Mouse (Mus musculus): ENCODE results near the gene Aff1. TPM values are rescaled to one million over a fixed set of nuclear protein-coding genes. Genes with fewer than 3 reads are reported as not detected.
A peak's percentile ranks its signal among the peaks of the same experiment; 100 is the strongest.

Gene Aff1
- polyA plus RNA-seq, 1 experiment from 2014 or later = 11.2 TPM

- ATAC-seq (ENCODE audit: insufficient read depth, low FRiP score, low TSS enrichment) (no peak), DNase-seq (ENCODE audit: low spot score) (no peak)
- Histone ChIP-seq H3K4me2 (ENCODE audit: low read depth) (no peak overlapping the region), H3K9ac (ENCODE audit: low read length) (no peak overlapping the region), H3K36me3 (ENCODE audit: control insufficient read depth, insufficient read depth, low read length) (no peaks in the 10 kb centered on the region), H3K4me1 (ENCODE audit: control insufficient read depth, insufficient read depth, low read length) (no peaks in the 10 kb centered on the region), H3K9me3 (ENCODE audit: control insufficient read depth, low read length) (no peaks in the 10 kb centered on the region), H3K27ac (ENCODE audit: low read depth, low read length) (no peak overlapping the region), H3K4me3 (ENCODE audit: low read depth, low read length) (no peak overlapping the region), H3K27me3 (ENCODE audit: control insufficient read depth, insufficient read depth, low read length) (no peaks in the 10 kb centered on the region)
- 83% methylated on average over 17 of the region's 17 CpGs for WGBS
Observed at GRCm38 (mm10) chr5:103854041-103854806, 162.1 kb downstream of the Aff1 start.

- Histone ChIP-seq H3K4me3 (ENCODE audit: low read depth, low read length) (no peak overlapping the region), H3K9me3 (ENCODE audit: control insufficient read depth, low read length) (no peaks in the 10 kb centered on the region), H3K27me3 (ENCODE audit: control insufficient read depth, insufficient read depth, low read length) (no peaks in the 10 kb centered on the region), H3K36me3 (ENCODE audit: control insufficient read depth, insufficient read depth, low read length) (no peaks in the 10 kb centered on the region), H3K9ac (ENCODE audit: low read length) (no peak overlapping the region), H3K4me1 (ENCODE audit: control insufficient read depth, insufficient read depth, low read length) (no peaks in the 10 kb centered on the region), H3K4me2 (ENCODE audit: low read depth) (no peak overlapping the region), H3K27ac (ENCODE audit: low read depth, low read length) (no peak overlapping the region)
- 74% methylated on average over 5 of the region's 5 CpGs for WGBS
- ATAC-seq (ENCODE audit: insufficient read depth, low FRiP score, low TSS enrichment) (no peak), DNase-seq (ENCODE audit: low spot score) (no peak)
Observed at GRCm38 (mm10) chr5:103854807-103855194, 162.6 kb downstream of the Aff1 start.

- H3K9ac ChIP-seq (ENCODE audit: low read length) = no peak overlapping the region
- H3K4me2 ChIP-seq (ENCODE audit: low read depth) = no peak overlapping the region
- ATAC-seq (ENCODE audit: insufficient read depth, low FRiP score, low TSS enrichment) = peak; percentile 16; the same call in 1 of the 2 replicates
- no peaks in the 10 kb centered on the region for H3K36me3 ChIP-seq (ENCODE audit: control insufficient read depth, insufficient read depth, low read length)
- no peak overlapping the region for H3K27ac ChIP-seq (ENCODE audit: low read depth, low read length)
- no peaks in the 10 kb centered on the region for H3K27me3 ChIP-seq (ENCODE audit: control insufficient read depth, insufficient read depth, low read length)
- WGBS = 84% methylated on average over 14 of the region's 14 CpGs
- H3K4me3 ChIP-seq (ENCODE audit: low read depth, low read length) = no peak overlapping the region
- DNase-seq (ENCODE audit: low spot score) = no peak
- no peaks in the 10 kb centered on the region for H3K4me1 ChIP-seq (ENCODE audit: control insufficient read depth, insufficient read depth, low read length)
- H3K9me3 ChIP-seq (ENCODE audit: control insufficient read depth, low read length) = no peaks in the 10 kb centered on the region
Observed at GRCm38 (mm10) chr5:103855483-103856211, 163.5 kb downstream of the Aff1 start.

GRCm38 (mm10) chr5:103856286-103857009 is 164.3 kb downstream of the Aff1 start:
- Histone ChIP-seq H3K9ac (ENCODE audit: low read length) (no peak overlapping the region), H3K4me3 (ENCODE audit: low read depth, low read length) (no peak overlapping the region), H3K9me3 (ENCODE audit: control insufficient read depth, low read length) (no peaks in the 10 kb centered on the region), H3K36me3 (ENCODE audit: control insufficient read depth, insufficient read depth, low read length) (no peaks in the 10 kb centered on the region), H3K4me1 (ENCODE audit: control insufficient read depth, insufficient read depth, low read length) (no peaks in the 10 kb centered on the region), H3K27me3 (ENCODE audit: control insufficient read depth, insufficient read depth, low read length) (no peaks in the 10 kb centered on the region), H3K4me2 (ENCODE audit: low read depth) (no peak overlapping the region), H3K27ac (ENCODE audit: low read depth, low read length) (no peak overlapping the region)
- no peak for DNase-seq (ENCODE audit: low spot score)
- ATAC-seq (ENCODE audit: insufficient read depth, low FRiP score, low TSS enrichment) = 0 out of 2 replicates have a peak, but pooled peaks have one; percentile 16
- WGBS = 64% methylated on average over 5 of the region's 5 CpGs

GRCm38 (mm10) chr5:103857151-103857550 is 165.0 kb downstream of the Aff1 start:
- no peak for DNase-seq (ENCODE audit: low spot score)
- H3K9me3 ChIP-seq (ENCODE audit: control insufficient read depth, low read length) = no peaks in the 10 kb centered on the region
- 90% methylated on average over 2 of the region's 2 CpGs for WGBS
- H3K27me3 ChIP-seq (ENCODE audit: control insufficient read depth, insufficient read depth, low read length) = no peaks in the 10 kb centered on the region
- no peaks in the 10 kb centered on the region for H3K36me3 ChIP-seq (ENCODE audit: control insufficient read depth, insufficient read depth, low read length)
- no peak overlapping the region for H3K27ac ChIP-seq (ENCODE audit: low read depth, low read length)
- ATAC-seq (ENCODE audit: insufficient read depth, low FRiP score, low TSS enrichment) = no peak
- no peak overlapping the region for H3K9ac ChIP-seq (ENCODE audit: low read length)
- no peaks in the 10 kb centered on the region for H3K4me1 ChIP-seq (ENCODE audit: control insufficient read depth, insufficient read depth, low read length)
- H3K4me3 ChIP-seq (ENCODE audit: low read depth, low read length) = no peak overlapping the region
- H3K4me2 ChIP-seq (ENCODE audit: low read depth) = no peak overlapping the region

- no peak for ATAC-seq (ENCODE audit: insufficient read depth, low FRiP score, low TSS enrichment)
- DNase-seq (ENCODE audit: low spot score) = no peak
- no peaks in the 10 kb centered on the region for H3K9me3 ChIP-seq (ENCODE audit: control insufficient read depth, low read length)
- no peaks in the 10 kb centered on the region for H3K27me3 ChIP-seq (ENCODE audit: control insufficient read depth, insufficient read depth, low read length)
- H3K27ac ChIP-seq (ENCODE audit: low read depth, low read length) = no peak overlapping the region
- no peak overlapping the region for H3K4me3 ChIP-seq (ENCODE audit: low read depth, low read length)
- no peak overlapping the region for H3K4me2 ChIP-seq (ENCODE audit: low read depth)
- 96% methylated on average over 11 of the region's 11 CpGs for WGBS
- no peaks in the 10 kb centered on the region; the same call in 1 of the 2 replicates for H3K36me3 ChIP-seq (ENCODE audit: control insufficient read depth, insufficient read depth, low read length)
- no peaks in the 10 kb centered on the region for H3K4me1 ChIP-seq (ENCODE audit: control insufficient read depth, insufficient read depth, low read length)
- H3K9ac ChIP-seq (ENCODE audit: low read length) = no peak overlapping the region
Observed at GRCm38 (mm10) chr5:103860622-103861021, 168.4 kb downstream of the Aff1 start.

GRCm38 (mm10) chr5:103863759-103864158 is 171.6 kb downstream of the Aff1 start:
- DNase-seq (ENCODE audit: low spot score) (no peak), ATAC-seq (ENCODE audit: insufficient read depth, low FRiP score, low TSS enrichment) (no peak)
- Histone ChIP-seq H3K27ac (ENCODE audit: low read depth, low read length) (no peak overlapping the region), H3K4me3 (ENCODE audit: low read depth, low read length) (no peak overlapping the region), H3K9me3 (ENCODE audit: control insufficient read depth, low read length) (no peaks in the 10 kb centered on the region), H3K9ac (ENCODE audit: low read length) (no peak overlapping the region), H3K4me1 (ENCODE audit: control insufficient read depth, insufficient read depth, low read length) (no peaks in the 10 kb centered on the region), H3K4me2 (ENCODE audit: low read depth) (no peak overlapping the region), H3K27me3 (ENCODE audit: control insufficient read depth, insufficient read depth, low read length) (no peaks in the 10 kb centered on the region), H3K36me3 (ENCODE audit: control insufficient read depth, insufficient read depth, low read length) (no peaks in the 10 kb centered on the region; the same call in 1 of the 2 replicates)
- 91% methylated on average over 4 of the region's 4 CpGs for WGBS

- WGBS = 59% methylated on average over 15 of the region's 15 CpGs
- Histone ChIP-seq H3K27me3 (ENCODE audit: control insufficient read depth, insufficient read depth, low read length) (no peaks in the 10 kb centered on the region), H3K9ac (ENCODE audit: low read length) (no peak overlapping the region), H3K4me3 (ENCODE audit: low read depth, low read length) (no peak overlapping the region), H3K36me3 (ENCODE audit: control insufficient read depth, insufficient read depth, low read length) (no peaks in the 10 kb centered on the region), H3K9me3 (ENCODE audit: control insufficient read depth, low read length) (no peaks in the 10 kb centered on the region), H3K4me1 (ENCODE audit: control insufficient read depth, insufficient read depth, low read length) (peaks cover 6% of the 10 kb centered on the region; the same call in 1 of the 2 replicates), H3K4me2 (ENCODE audit: low read depth) (no peak overlapping the region), H3K27ac (ENCODE audit: low read depth, low read length) (no peak overlapping the region)
- DNase-seq (ENCODE audit: low spot score) = no peak
- no peak for ATAC-seq (ENCODE audit: insufficient read depth, low FRiP score, low TSS enrichment)
Observed at GRCm38 (mm10) chr5:103889766-103890165, 197.6 kb downstream of the Aff1 start.
